In the genomic region with DNA sequence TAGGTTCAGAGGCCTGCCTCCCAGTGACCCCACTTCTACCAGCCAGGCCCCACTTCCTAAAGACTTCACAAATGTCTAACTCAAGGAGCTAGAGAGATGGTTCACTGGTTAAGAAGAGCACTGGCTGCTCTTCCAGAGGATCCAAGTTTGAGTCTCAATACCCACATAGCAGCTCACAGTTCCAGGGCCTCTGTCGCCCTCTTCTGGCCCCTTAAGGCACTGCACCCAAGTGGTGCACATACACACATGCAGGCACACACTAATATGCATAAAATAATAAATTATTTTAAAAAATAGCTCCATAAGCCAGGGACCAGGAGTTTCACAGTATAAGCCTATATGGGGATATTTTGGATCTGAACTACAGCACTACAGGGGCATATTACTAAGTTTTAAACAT, we compare ENCODE assay signal across 20 mouse cellular contexts.
DNase-seq lines count a peak whose midpoint lies in the region; ATAC-seq and TF ChIP-seq lines count a peak whose summit lies in the region.
"Had no signal": no experiment of that assay in that cellular context is flagged by ENCODE, and none has a peak within 500 bp of the region (broad histone marks: within the 10 kb centered on the region; RNA-seq: fewer than 3 reads in every experiment).

No protein-coding gene starts in this region.

- ATAC-seq in forebrain, postnatal 0 days, result no peak
- no peak for ATAC-seq in forebrain, embryonic 12.5 days (ENCODE audit: low FRiP score)
- ATAC-seq: forebrain, embryonic 15.5 days; intestine, embryonic 16.5 days; midbrain, embryonic 15.5 days had no signal

- no peaks in the 10 kb centered on the region for H3K36me3 ChIP-seq in forebrain, postnatal 0 days (ENCODE audit: insufficient read depth)
- H3K36me3 ChIP-seq in forebrain, embryonic 12.5 days (replicated peaks), result peaks cover 8% of the 10 kb centered on the region; the same call in 1 of the 2 replicates
- H3K36me3 ChIP-seq in testis, adult 2 months (ENCODE audit: control insufficient read depth, insufficient read depth, low read length), result no peaks in the 10 kb centered on the region
- H3K36me3 ChIP-seq: embryonic facial prominence, embryonic 12.5 days; forebrain, embryonic 15.5 days; heart, embryonic 13.5 days; hindbrain, embryonic 13.5 days; midbrain, embryonic 15.5 days; neural tube, embryonic 15.5 days had no signal

- H3K4me1 ChIP-seq in forebrain, postnatal 0 days (ENCODE audit: insufficient read depth), result 0 out of 2 replicates have a peak, but pooled peaks cover 3% of the 10 kb centered on the region
- peaks cover 30% of the 10 kb centered on the region for H3K4me1 ChIP-seq in forebrain, embryonic 12.5 days
- peaks cover 10% of the 10 kb centered on the region for H3K4me1 ChIP-seq in testis, adult 2 months (ENCODE audit: control insufficient read depth, insufficient read depth, low read length)
- H3K4me1 ChIP-seq: embryonic facial prominence, embryonic 12.5 days; megakaryocyte, embryonic 14.5 days had no signal

- no peak overlapping the region for H3K4me2 ChIP-seq in forebrain, postnatal 0 days (ENCODE audit: low read depth)
- H3K4me2 ChIP-seq in forebrain, embryonic 12.5 days, result no peak overlapping the region
- H3K4me2 ChIP-seq: embryonic facial prominence, embryonic 12.5 days; forebrain, embryonic 15.5 days; heart, embryonic 13.5 days; hindbrain, embryonic 13.5 days; midbrain, embryonic 15.5 days; neural tube, embryonic 15.5 days had no signal

- TF ChIP-seq CTCF in forebrain, postnatal 0 days (IDR thresholded peaks at IDR 0.05; ENCODE audit: low read depth), result peak; percentile 41
- peak; percentile 16 for TF ChIP-seq CTCF in left cerebral cortex, adult 2 months (IDR thresholded peaks at IDR 0.05)
- peak; percentile 85; the same call in 1 of the 2 replicates for TF ChIP-seq CTCF in testis, adult 2 months (IDR thresholded peaks at IDR 0.05; ENCODE audit: control insufficient read depth, insufficient read depth, insufficient replicate concordance, low read depth, low read length)

- DNase-seq in forebrain, postnatal 0 days, result no peak
- no peak for DNase-seq in left cerebral cortex, adult 2 months (ENCODE audit: extremely low spot score in 1 of 2, low spot score in 2 of 2)
- DNase-seq in left cerebral cortex, postnatal 10 days (ENCODE audit: extremely low spot score in 1 of 2, low spot score in 2 of 2), result no peak
- no peak for DNase-seq in testis, postnatal 14 days (ENCODE audit: low spot score)
- no peak for DNase-seq in cerebellum, postnatal 25 days
- no peak for DNase-seq in right cerebral cortex, postnatal 14 days
- DNase-seq: cerebellum, adult 9-10 months; layer of hippocampus, postnatal 36 days; spleen, adult 18-20 months; thymus, postnatal 14 days had no signal

- H3K4me3 ChIP-seq in forebrain, postnatal 0 days (ENCODE audit: low read depth, low read length), result no peak overlapping the region
- no peak overlapping the region for H3K4me3 ChIP-seq in forebrain, embryonic 12.5 days (replicated peaks)
- H3K4me3 ChIP-seq in left cerebral cortex, adult 2 months, result no peak overlapping the region
- no peak overlapping the region for H3K4me3 ChIP-seq in testis, adult 2 months (ENCODE audit: control insufficient read depth, low read depth, low read length)
- H3K4me3 ChIP-seq: embryonic facial prominence, embryonic 12.5 days; forebrain, embryonic 15.5 days; heart, embryonic 13.5 days; hindbrain, embryonic 13.5 days; megakaryocyte, embryonic 14.5 days; midbrain, embryonic 15.5 days; neural tube, embryonic 15.5 days had no signal

- no peak for TF ChIP-seq POLR2A in testis, adult 2 months (IDR thresholded peaks at IDR 0.05; ENCODE audit: control insufficient read depth, low read depth, low read length)

- H3K9me3 ChIP-seq in forebrain, postnatal 0 days (ENCODE audit: low read length), result 0 out of 2 replicates have a peak, but pooled peaks cover 4% of the 10 kb centered on the region
- H3K9me3 ChIP-seq in forebrain, embryonic 12.5 days, result peaks cover 11% of the 10 kb centered on the region
- H3K9me3 ChIP-seq: forebrain, embryonic 15.5 days; midbrain, embryonic 15.5 days; neural tube, embryonic 15.5 days had no signal

- no peak overlapping the region for H3K27ac ChIP-seq in forebrain, postnatal 0 days (ENCODE audit: low read depth, low read length)
- H3K27ac ChIP-seq in forebrain, embryonic 12.5 days, result no peak overlapping the region
- H3K27ac ChIP-seq in left cerebral cortex, adult 2 months, result no peak overlapping the region
- H3K27ac ChIP-seq in testis, adult 2 months (ENCODE audit: control insufficient read depth, insufficient read depth, low read depth, low read length), result no peak overlapping the region
- H3K27ac ChIP-seq: embryonic facial prominence, embryonic 12.5 days; forebrain, embryonic 15.5 days; heart, embryonic 13.5 days; hindbrain, embryonic 13.5 days; midbrain, embryonic 15.5 days; neural tube, embryonic 15.5 days had no signal

- H3K27me3 ChIP-seq in forebrain, postnatal 0 days (ENCODE audit: insufficient read depth, low read length), result no peaks in the 10 kb centered on the region
- no peaks in the 10 kb centered on the region for H3K27me3 ChIP-seq in forebrain, embryonic 12.5 days
- no peaks in the 10 kb centered on the region for H3K27me3 ChIP-seq in testis, adult 2 months (ENCODE audit: control insufficient read depth, insufficient read depth, low read length)
- H3K27me3 ChIP-seq: embryonic facial prominence, embryonic 12.5 days; forebrain, embryonic 15.5 days; heart, embryonic 13.5 days; hindbrain, embryonic 13.5 days; megakaryocyte, embryonic 14.5 days; midbrain, embryonic 15.5 days; neural tube, embryonic 15.5 days had no signal

- H3K9ac ChIP-seq in forebrain, postnatal 0 days, result no peak overlapping the region
- H3K9ac ChIP-seq in forebrain, embryonic 12.5 days, result no peak overlapping the region
- H3K9ac ChIP-seq: embryonic facial prominence, embryonic 12.5 days; forebrain, embryonic 15.5 days; heart, embryonic 13.5 days; hindbrain, embryonic 13.5 days; midbrain, embryonic 15.5 days; neural tube, embryonic 15.5 days had no signal

- WGBS in forebrain, postnatal 0 days, result 58% methylated on average over 1 of the region's 1 CpGs
- 68% methylated on average over 1 of the region's 1 CpGs for WGBS in forebrain, embryonic 12.5 days

- intact Hi-C loops in left cerebral cortex, adult 2 months (cut with DNase I), result no loop called here
- intact Hi-C loops in left cerebral cortex, postnatal 10 days (cut with DNase I), result no loop called here

Comparison
In these comparisons a context has a peak if more than half of its experiments do, and no peak if none do; other contexts are left out.
1. CTCF ChIP-seq: peak in every context shown above with its lines; median percentile 85 in testis, adult 2 months; 41 in forebrain, postnatal 0 days; 16 in left cerebral cortex, adult 2 months.